Mouse (Mus musculus): ENCODE results near the gene Wdr20.

Gene Wdr20

GRCm38 (mm10) chr12:110777853-110778252, 40.1 kb downstream of the Wdr20 start:
- DNase-seq (ENCODE audit: low spot score) = no peak

- no peak for DNase-seq (ENCODE audit: low spot score)
These were observed 41.6 kb downstream of the Wdr20 start for GRCm38 (mm10) chr12:110779296-110779695.

- no peak for DNase-seq (ENCODE audit: low spot score)
These were observed 43.4 kb downstream of the Wdr20 start for GRCm38 (mm10) chr12:110781181-110781580.

GRCm38 (mm10) chr12:110782278-110782677, 44.5 kb downstream of the Wdr20 start:
- no peak for DNase-seq (ENCODE audit: low spot score)

- no peak for DNase-seq (ENCODE audit: low spot score)
These were observed 46.5 kb downstream of the Wdr20 start for GRCm38 (mm10) chr12:110784211-110784610.

GRCm38 (mm10) chr12:110786243-110786642, 48.5 kb downstream of the Wdr20 start:
- no peak for DNase-seq (ENCODE audit: low spot score)

- DNase-seq (ENCODE audit: low spot score) = no peak
These were observed 52.8 kb downstream of the Wdr20 start for GRCm38 (mm10) chr12:110790580-110790979.

- no peak for DNase-seq (ENCODE audit: low spot score)
These were observed 53.3 kb downstream of the Wdr20 start for GRCm38 (mm10) chr12:110791026-110791425.

GRCm38 (mm10) chr12:110795035-110795434, 57.3 kb downstream of the Wdr20 start:
- DNase-seq (ENCODE audit: low spot score) = no peak

GRCm38 (mm10) chr12:110796748-110797147, 59.0 kb downstream of the Wdr20 start:
- DNase-seq (ENCODE audit: low spot score) = no peak

- no peak for DNase-seq (ENCODE audit: low spot score)
These were observed 59.5 kb downstream of the Wdr20 start for GRCm38 (mm10) chr12:110797202-110797601.

- no peak for DNase-seq (ENCODE audit: low spot score)
These were observed 60.2 kb downstream of the Wdr20 start for GRCm38 (mm10) chr12:110797842-110798431.

- no peak for DNase-seq (ENCODE audit: low spot score)
These were observed 61.5 kb downstream of the Wdr20 start for GRCm38 (mm10) chr12:110799226-110799625.

GRCm38 (mm10) chr12:110801876-110802464, 64.2 kb downstream of the Wdr20 start:
- no peak for DNase-seq (ENCODE audit: low spot score)

GRCm38 (mm10) chr12:110802674-110803297, 65.0 kb downstream of the Wdr20 start:
- DNase-seq (ENCODE audit: low spot score) = no peak

GRCm38 (mm10) chr12:110804261-110804660, 66.5 kb downstream of the Wdr20 start:
- DNase-seq (ENCODE audit: low spot score) = no peak

GRCm38 (mm10) chr12:110806301-110806970, 68.7 kb downstream of the Wdr20 start:
- no peak for DNase-seq (ENCODE audit: low spot score)

GRCm38 (mm10) chr12:110808430-110808829, 70.7 kb downstream of the Wdr20 start:
- DNase-seq (ENCODE audit: low spot score) = no peak

GRCm38 (mm10) chr12:110808848-110809247, 71.1 kb downstream of the Wdr20 start:
- DNase-seq (ENCODE audit: low spot score) = no peak

- DNase-seq (ENCODE audit: low spot score) = no peak
These were observed 75.4 kb downstream of the Wdr20 start for GRCm38 (mm10) chr12:110813132-110813531.

- no peak for DNase-seq (ENCODE audit: low spot score)
These were observed 75.9 kb downstream of the Wdr20 start for GRCm38 (mm10) chr12:110813624-110814023.

- no peak for DNase-seq (ENCODE audit: low spot score)
These were observed 77.2 kb downstream of the Wdr20 start for GRCm38 (mm10) chr12:110814924-110815323.

- DNase-seq (ENCODE audit: low spot score) = no peak
These were observed 79.1 kb downstream of the Wdr20 start for GRCm38 (mm10) chr12:110816833-110817232.
